Mouse (Mus musculus) testis, postnatal 14 days (tissue): ENCODE results near the gene Elmo2.

Experiments used
- DNase-seq: peaks from one replicate; pipeline ENCODE4 v3.0.0; 2021; ENCODE audit warnings: low spot score

Elmo2 gene

DNA sequence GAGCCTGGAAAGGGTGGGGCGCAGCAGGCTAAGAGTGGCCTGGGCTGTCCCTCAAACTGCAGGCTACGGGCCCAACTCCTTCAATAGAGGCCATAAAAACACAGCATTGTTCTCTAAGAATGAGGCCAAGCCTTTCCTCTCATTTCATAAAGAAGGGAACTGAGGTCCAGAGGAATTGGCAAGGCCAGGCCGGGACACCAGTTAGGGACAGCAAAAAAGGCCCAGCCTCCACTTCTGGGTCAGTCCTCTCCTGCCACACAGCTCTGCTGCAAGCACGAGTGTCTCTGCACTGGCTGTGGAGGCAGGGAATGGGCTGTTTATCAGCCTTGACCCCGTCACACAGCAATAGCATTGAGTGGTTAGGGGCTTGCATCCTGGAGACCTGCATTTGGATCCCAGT, 2.8 kb downstream of the Elmo2 start:
- DNase-seq: no peak

GRCm38 (mm10) chr2:165321981-165322735, 4.1 kb downstream of the Elmo2 start:
- no peak for DNase-seq

GRCm38 (mm10) chr2:165321381-165321888, 4.8 kb downstream of the Elmo2 start:
- no peak for DNase-seq

GRCm38 (mm10) chr2:165320531-165321150, 5.6 kb downstream of the Elmo2 start:
- no peak for DNase-seq

- DNase-seq: no peak
Observed at GRCm38 (mm10) chr2:165319503-165319902, 6.8 kb downstream of the Elmo2 start.

GRCm38 (mm10) chr2:165318941-165319340, 7.3 kb downstream of the Elmo2 start:
- DNase-seq: no peak

- no peak for DNase-seq
Observed at GRCm38 (mm10) chr2:165317621-165318263, 8.5 kb downstream of the Elmo2 start.

DNA sequence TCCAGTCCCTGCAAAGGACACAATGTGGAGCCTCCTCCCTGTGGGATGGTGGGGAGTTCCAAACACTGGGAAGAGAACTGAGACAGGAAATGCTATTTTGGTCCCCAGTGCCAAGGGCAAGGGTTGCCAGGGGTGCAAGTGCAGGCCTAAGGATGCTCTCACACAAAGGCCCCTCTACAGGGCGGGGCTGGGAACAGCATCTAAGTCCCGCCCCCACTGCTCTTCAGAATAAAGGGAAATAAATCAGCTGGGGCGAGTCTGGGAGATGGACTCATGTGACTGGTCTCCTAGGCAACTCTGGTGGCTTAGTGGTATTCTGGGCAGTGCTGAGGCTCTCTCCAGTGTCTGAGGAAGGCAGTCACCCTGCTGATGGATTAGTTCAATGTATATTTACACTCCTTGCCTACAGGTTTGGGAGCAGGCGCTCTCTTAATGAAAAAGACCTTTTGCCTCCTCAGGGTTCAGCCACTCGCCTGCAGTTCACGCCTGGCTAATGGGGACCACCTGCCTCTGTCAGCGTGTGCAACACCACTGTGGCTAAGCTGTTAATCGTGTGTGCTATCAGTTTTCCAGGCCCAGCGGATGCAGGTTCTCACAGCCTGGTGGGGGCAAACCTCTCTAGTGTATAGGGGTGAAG, 9.3 kb downstream of the Elmo2 start:
- DNase-seq: no peak

DNA sequence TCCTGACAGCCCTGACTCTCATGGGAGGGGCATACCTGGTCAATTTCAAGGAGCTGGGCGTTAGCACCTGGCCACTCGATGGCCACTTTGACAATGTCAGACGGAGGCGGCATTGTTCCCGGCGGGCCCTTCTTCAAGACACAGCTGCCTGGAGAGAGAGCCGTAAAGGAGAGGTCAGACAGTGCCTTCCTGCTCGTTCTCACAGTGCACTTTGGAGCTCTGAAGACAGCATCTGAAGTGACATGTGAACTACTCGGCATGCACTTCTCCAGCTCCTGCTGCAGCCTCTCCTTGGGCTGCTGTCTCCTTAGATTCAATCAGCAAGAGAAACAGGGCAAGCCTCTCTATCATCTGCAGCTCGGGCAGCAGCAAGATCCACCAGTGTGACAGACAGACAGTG, 10.1 kb downstream of the Elmo2 start:
- no peak for DNase-seq

DNA sequence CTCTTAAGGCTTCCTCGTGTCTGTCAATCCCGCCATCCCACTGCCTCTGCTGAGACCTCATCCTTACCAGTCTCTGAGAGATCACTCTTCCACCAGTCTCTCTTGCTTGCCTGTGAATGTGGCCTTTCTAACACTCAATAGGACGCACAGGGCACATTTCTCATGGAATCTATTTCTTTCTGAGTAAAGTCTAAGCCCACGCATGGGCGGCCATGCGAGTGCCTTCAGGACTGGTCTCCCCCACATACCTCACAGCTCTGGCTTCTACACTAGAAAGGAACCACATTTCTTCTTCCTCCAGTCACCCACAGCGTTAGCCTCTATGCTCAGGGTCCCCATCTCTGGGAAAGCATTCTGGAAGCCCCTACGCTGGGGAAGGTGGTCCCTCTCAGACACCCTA, 12.1 kb downstream of the Elmo2 start:
- DNase-seq: no peak

DNA sequence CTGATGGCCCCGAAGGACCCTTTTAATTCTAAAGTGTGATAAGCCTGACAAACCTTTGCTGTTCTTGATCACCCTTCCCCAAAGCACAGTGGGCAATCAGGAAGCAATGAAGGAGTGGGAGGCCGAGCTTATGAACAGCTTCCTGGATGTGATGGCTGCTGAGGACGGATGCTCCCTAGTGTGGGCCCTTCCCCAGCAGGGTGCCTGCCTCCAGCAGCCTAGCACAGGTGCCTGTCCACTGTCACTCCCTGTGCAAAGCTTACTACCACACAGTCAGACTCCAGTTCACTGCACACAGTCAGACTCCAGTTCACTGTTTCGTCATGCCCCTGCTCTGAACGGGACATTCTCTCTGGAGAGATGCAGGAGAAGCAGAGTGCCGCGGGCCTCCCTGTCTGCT, 13.9 kb downstream of the Elmo2 start:
- DNase-seq: no peak

GRCm38 (mm10) chr2:165311577-165311976, 14.7 kb downstream of the Elmo2 start:
- no peak for DNase-seq

- no peak for DNase-seq
Observed at GRCm38 (mm10) chr2:165310818-165311425, 15.4 kb downstream of the Elmo2 start.

DNA sequence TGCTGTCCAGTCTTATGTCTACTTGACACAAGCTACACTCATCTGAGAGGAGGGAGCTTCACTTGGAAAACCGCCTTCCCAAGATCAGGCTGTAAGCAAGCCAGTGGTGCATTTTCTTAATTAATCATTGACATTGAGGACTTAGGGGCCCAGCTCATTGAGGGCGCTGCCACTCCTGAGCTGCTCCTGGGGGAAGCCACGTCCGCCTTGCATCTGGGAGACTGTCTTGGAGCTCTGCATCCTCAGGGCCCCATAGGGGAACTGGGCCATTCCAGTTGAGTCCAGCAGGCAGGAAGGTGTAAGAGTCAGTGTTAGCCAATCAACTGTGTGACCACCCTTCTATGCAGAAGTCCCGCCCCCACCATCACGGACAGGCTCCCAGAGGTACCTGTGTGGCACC, 18.5 kb downstream of the Elmo2 start:
- no peak for DNase-seq

DNA sequence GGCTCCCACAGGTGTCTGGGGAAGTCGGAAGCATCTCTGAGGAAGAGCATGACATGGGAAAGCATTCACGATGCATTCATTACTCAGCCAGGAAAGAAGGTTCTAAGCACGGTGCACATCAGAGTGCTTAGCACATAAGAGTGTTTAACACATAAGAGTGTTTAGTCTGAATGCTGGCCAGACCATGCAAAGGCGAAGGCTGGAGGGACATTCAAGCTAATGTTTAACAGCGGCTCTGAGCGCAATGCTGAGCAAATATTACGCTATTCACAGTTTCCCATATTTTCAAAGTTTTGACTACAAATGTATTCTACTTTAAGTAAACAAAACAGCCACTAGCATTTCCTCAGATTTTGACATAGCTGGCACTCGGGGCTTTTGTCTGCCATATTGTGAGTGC, 20.8 kb downstream of the Elmo2 start:
- no peak for DNase-seq

DNA sequence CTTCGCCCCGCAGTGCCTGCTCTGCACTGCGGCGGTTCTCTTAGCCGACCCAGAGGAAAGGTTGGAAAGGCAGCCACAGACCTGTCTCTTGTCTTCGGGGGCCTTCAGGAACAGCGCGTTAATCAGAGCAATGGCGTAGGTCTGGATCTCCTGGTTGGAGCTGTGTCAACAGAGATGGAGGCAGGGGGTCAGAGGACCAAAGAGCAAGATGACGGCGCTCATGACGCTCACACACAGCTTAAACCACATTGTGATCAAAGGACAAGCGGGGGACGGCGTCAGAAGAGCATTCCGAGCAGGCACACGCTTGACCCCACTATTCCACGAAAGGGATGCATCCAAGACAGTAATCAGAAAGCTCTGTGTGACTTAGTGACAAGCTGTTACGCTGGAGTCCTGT, 21.5 kb downstream of the Elmo2 start:
- DNase-seq: no peak

GRCm38 (mm10) chr2:165303354-165304012, 22.8 kb downstream of the Elmo2 start:
- no peak for DNase-seq

DNA sequence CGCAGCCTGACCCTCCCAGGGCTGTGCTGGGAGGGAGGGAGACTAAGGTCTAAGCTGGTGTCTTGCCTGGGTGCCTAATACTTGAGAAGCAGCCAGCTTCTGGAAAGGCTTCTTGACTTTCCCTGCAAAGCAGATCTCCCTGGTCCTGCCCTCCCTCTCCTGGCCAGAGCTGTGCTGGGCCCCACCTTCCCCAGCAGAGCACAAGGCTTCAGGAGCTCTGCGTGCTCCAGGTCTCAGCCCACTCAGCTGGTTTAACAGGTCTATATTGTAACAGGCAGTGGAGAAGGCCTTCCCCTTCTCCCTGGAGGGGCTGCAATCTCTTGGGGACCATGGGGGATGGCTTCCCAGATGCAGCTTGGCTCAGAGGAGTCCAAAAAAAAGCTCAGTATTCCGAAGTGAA, 24.9 kb downstream of the Elmo2 start:
- DNase-seq: no peak

GRCm38 (mm10) chr2:165300885-165301284, 25.4 kb downstream of the Elmo2 start:
- no peak for DNase-seq

GRCm38 (mm10) chr2:165300424-165300823, 25.9 kb downstream of the Elmo2 start:
- DNase-seq: no peak

GRCm38 (mm10) chr2:165297429-165297828, 28.9 kb downstream of the Elmo2 start:
- no peak for DNase-seq

DNA sequence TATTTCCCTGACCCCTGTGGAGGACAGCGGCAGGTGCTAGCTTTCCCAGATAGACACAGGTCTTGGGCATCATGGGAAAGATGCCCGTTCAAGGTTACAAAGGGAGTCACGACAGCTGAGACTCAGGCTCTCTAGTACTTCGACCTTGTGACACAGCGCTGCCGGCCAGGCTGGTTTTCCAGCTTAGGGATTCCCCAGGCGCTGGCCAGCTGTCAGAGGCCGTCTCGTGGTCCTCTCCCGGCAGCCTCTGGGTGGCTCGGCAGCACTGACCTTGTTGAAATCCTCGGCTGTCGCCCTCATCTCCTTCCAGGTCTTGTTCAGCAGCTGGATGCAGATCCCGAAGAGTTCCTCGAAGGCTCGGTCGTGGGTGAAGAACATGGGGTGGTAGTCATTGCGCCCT, 29.7 kb downstream of the Elmo2 start:
- no peak for DNase-seq
